Mouse (Mus musculus): ENCODE data around the gene Papss1.

Papss1 gene

DNA sequence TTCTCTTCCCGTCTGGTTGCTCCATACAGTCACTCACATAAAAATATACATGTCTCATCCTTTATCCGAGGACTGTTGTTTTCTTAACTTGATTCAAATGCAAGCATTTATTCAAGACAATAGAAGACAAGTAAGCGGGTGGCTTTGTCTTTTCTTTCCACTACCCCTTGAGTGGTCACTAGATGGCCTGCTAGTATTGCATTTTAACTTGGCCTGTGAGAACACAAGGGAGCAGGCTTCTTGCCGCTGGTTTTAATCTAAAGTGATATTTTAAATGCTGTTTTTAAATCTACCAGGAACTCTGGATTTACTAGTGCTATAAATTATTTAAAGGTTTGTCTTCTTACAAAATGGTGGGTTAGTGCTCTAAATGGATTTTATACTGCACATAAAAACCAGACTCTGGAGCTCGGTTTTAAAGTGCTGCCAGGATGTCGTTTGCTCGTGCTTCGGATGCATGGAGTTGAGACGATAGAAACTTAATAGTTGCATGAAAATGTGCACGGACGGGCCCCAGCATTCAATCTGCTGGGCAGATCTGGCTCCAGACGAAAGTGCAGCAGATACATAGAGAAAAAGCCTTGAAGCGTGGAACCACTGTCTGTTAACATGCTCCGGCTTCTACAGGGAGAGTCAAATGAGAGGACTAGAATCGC, 28.7 kb downstream of the Papss1 start:
- Histone ChIP-seq H3K4me3 (replicated peaks; ENCODE audit: low read length) (no peak overlapping the region), H3K9me3 (ENCODE audit: low read length) (no peaks in the 10 kb centered on the region), H3K27me3 (ENCODE audit: insufficient read depth, low read length) (no peaks in the 10 kb centered on the region), H3K36me3 (ENCODE audit: insufficient read depth, low read length) (0 out of 2 replicates have a peak, but pooled peaks cover 2% of the 10 kb centered on the region), H3K4me1 (replicated peaks; ENCODE audit: low read depth, low read length) (no peaks in the 10 kb centered on the region)
- TF ChIP-seq NANOG (IDR thresholded peaks at IDR 0.05; ENCODE audit: borderline replicate concordance, low read length) (no peak), CTCF (conservative IDR thresholded peaks at IDR 0.05; ENCODE audit: low read length) (no peak), POU5F1 (IDR thresholded peaks at IDR 0.05; ENCODE audit: borderline replicate concordance, low read length) (no peak)

DNA sequence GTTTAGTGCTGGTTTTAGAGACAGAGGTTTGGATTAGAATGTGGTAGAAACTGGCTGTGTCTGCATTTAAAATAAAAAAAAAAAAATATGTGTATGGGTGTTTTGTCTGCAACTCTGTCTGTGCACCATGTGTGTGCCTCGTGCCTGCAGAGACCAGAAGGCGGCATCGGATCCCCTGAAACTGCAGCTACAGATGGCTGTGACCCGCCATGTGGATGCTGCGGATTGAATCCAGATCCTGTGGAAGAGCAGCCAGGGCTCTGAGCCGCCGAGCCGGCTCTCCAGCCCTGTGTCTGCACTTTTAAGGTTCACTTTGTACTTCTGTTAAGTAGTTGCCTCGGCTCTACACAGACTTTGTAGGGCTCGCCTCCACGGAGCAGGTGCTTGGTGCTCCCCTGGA, 29.8 kb downstream of the Papss1 start:
- Histone ChIP-seq H3K27me3 (ENCODE audit: insufficient read depth, low read length) (no peaks in the 10 kb centered on the region), H3K9me3 (ENCODE audit: low read length) (no peaks in the 10 kb centered on the region), H3K4me3 (replicated peaks; ENCODE audit: low read length) (no peak overlapping the region), H3K36me3 (ENCODE audit: insufficient read depth, low read length) (no peaks in the 10 kb centered on the region), H3K4me1 (replicated peaks; ENCODE audit: low read depth, low read length) (no peaks in the 10 kb centered on the region)
- no peak for TF ChIP-seq NANOG (IDR thresholded peaks at IDR 0.05; ENCODE audit: borderline replicate concordance, low read length)
- TF ChIP-seq POU5F1 (IDR thresholded peaks at IDR 0.05; ENCODE audit: borderline replicate concordance, low read length): no peak
- no peak for TF ChIP-seq CTCF (conservative IDR thresholded peaks at IDR 0.05; ENCODE audit: low read length)

DNA sequence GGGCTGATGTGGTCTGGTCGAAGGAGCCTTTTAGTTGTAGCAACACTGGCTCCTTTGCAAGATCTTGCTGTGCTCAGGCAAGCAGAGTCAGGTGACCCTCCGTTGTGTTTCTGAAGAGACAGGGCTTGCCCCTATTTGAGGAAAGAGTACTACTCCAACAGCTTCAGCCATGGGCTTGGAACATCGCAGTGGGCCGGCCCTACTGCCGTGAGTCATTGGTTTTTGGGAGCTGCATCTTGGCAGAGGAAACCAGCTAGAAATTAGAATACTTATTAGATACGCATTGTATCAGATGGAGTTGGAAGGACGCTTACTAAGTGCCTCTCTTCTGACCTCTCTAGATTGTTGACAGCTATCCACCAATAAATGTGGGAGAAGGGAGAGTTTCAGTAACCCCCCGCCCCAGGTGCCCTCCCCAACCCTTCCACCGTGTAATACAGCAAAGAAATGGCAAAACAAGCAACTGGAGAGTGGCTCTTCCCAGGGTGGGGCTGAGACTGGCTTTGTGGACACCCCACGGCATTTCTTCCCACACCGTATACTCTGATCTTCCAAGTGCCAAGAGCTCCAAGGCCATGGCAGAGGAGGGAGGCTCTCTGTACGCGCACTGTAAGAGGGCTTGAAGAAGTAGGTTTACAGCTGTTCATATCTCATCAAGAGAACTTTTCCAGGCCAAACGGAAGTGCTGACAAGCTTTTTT, 31.1 kb downstream of the Papss1 start:
- Histone ChIP-seq H3K9me3 (ENCODE audit: low read length) (no peaks in the 10 kb centered on the region), H3K4me1 (replicated peaks; ENCODE audit: low read depth, low read length) (no peaks in the 10 kb centered on the region), H3K27me3 (ENCODE audit: insufficient read depth, low read length) (no peaks in the 10 kb centered on the region), H3K36me3 (ENCODE audit: insufficient read depth, low read length) (no peaks in the 10 kb centered on the region), H3K4me3 (replicated peaks; ENCODE audit: low read length) (no peak overlapping the region)
- TF ChIP-seq NANOG (IDR thresholded peaks at IDR 0.05; ENCODE audit: borderline replicate concordance, low read length) (no peak), CTCF (conservative IDR thresholded peaks at IDR 0.05; ENCODE audit: low read length) (no peak)

DNA sequence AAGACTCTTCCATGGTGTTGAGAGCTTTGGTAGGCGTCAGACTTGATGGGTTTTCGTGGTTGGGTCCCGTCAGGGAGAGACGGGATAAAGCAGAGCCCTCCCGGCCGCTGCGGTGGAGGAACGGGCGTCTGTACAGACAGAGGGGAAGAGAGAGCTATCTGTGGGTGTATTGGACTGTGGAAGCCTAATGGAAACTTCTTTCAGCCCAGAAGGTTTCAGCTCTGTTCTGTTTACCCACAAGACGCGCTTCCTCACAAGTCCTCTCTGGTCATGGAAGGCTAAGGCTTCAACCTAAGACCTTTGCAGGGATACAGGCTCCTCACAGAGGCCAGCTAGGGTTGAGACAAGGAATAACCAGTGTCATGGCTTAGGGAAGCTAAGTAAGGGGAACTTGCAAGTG, 36.2 kb downstream of the Papss1 start:
- no peak overlapping the region for H3K4me3 ChIP-seq (replicated peaks; ENCODE audit: low read length)
- H3K27me3 ChIP-seq (ENCODE audit: insufficient read depth, low read length): no peaks in the 10 kb centered on the region
- no peaks in the 10 kb centered on the region for H3K36me3 ChIP-seq (ENCODE audit: insufficient read depth, low read length)
- H3K4me1 ChIP-seq (replicated peaks; ENCODE audit: low read depth, low read length): no peaks in the 10 kb centered on the region
- no peaks in the 10 kb centered on the region for H3K9me3 ChIP-seq (ENCODE audit: low read length)
- no peak for TF ChIP-seq NANOG (IDR thresholded peaks at IDR 0.05; ENCODE audit: borderline replicate concordance, low read length)
- no peak for TF ChIP-seq POU5F1 (IDR thresholded peaks at IDR 0.05; ENCODE audit: borderline replicate concordance, low read length)
- TF ChIP-seq CTCF (conservative IDR thresholded peaks at IDR 0.05; ENCODE audit: low read length): no peak

DNA sequence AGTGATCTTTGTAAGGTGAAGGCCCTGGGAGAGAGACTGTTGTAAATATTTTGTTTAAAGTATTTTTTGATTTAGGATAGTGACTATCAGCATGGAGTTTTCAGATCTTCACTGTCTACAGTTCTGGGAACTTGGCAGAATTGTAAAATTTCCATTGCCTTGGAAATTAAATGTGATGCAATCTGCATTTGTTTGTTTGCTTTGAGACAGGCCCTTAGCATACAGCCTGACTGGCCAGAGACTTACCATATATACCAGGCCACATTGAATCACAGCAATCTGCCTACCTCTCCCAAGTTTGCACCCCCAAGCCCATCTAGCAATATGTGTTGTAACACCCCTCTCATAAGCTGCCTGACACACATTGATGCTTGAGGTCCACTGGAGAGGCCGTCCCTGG, 36.8 kb downstream of the Papss1 start:
- Histone ChIP-seq H3K9me3 (ENCODE audit: low read length) (no peaks in the 10 kb centered on the region), H3K4me3 (replicated peaks; ENCODE audit: low read length) (no peak overlapping the region), H3K36me3 (ENCODE audit: insufficient read depth, low read length) (no peaks in the 10 kb centered on the region), H3K4me1 (replicated peaks; ENCODE audit: low read depth, low read length) (no peaks in the 10 kb centered on the region), H3K27me3 (ENCODE audit: insufficient read depth, low read length) (no peaks in the 10 kb centered on the region)
- TF ChIP-seq NANOG (IDR thresholded peaks at IDR 0.05; ENCODE audit: borderline replicate concordance, low read length) (no peak), CTCF (conservative IDR thresholded peaks at IDR 0.05; ENCODE audit: low read length) (no peak)

DNA sequence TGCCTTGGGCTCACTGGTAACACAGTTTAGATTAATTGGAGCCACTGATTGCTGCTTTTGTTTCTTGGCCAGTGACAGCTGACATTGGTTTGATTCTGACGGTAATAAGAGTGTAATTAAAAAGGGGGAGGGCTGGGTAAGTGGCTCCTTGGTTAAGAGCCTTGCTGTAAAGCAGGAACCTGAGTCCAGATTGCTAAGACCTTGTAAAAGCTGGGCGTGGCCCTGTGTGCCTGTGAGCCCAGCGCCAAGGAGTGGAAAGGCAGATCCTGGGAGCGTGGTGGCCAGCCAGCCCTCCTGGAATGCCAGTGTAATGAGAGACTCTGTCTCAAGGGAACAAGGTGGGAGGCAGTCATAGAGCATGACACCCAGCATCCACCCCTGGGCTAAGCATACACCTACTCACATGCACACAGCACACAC, 38.4 kb downstream of the Papss1 start:
- no peaks in the 10 kb centered on the region for H3K4me1 ChIP-seq (replicated peaks; ENCODE audit: low read depth, low read length)
- TF ChIP-seq CTCF (conservative IDR thresholded peaks at IDR 0.05; ENCODE audit: low read length) (no peak), POU5F1 (IDR thresholded peaks at IDR 0.05; ENCODE audit: borderline replicate concordance, low read length) (no peak), NANOG (IDR thresholded peaks at IDR 0.05; ENCODE audit: borderline replicate concordance, low read length) (no peak)

DNA sequence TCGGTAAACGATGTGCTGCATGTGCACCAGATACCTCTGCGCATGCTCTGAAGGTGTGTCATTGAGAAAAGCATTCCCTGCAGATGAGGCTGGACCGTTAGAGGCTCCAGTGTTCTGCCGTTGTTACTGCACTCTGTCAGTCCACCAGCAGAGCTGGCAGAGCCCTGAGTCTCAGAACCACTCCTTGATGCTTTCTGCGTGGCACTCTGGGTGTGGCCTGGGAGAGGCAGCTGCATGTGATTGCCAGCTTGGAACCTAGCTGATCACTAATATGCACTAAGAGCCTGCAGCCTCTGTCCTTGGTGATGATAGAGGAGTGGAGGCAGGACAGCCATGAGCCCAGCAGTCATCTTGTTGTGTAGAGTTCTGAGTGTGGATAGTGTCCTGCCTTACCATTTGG, 43.5 kb downstream of the Papss1 start:
- Histone ChIP-seq H3K4me1 (replicated peaks; ENCODE audit: low read depth, low read length) (no peaks in the 10 kb centered on the region), H3K4me3 (replicated peaks; ENCODE audit: low read length) (no peak overlapping the region), H3K9me3 (ENCODE audit: low read length) (no peaks in the 10 kb centered on the region), H3K36me3 (ENCODE audit: insufficient read depth, low read length) (no peaks in the 10 kb centered on the region), H3K27me3 (ENCODE audit: insufficient read depth, low read length) (no peaks in the 10 kb centered on the region)
- TF ChIP-seq POU5F1 (IDR thresholded peaks at IDR 0.05; ENCODE audit: borderline replicate concordance, low read length) (no peak), CTCF (conservative IDR thresholded peaks at IDR 0.05; ENCODE audit: low read length) (no peak), NANOG (IDR thresholded peaks at IDR 0.05; ENCODE audit: borderline replicate concordance, low read length) (no peak)

More for the DNA sequence above, 38.4 kb downstream of the Papss1 start:
- Histone ChIP-seq H3K9me3 (ENCODE audit: low read length) (no peaks in the 10 kb centered on the region), H3K4me3 (replicated peaks; ENCODE audit: low read length) (no peak overlapping the region), H3K36me3 (ENCODE audit: insufficient read depth, low read length) (no peaks in the 10 kb centered on the region), H3K27me3 (ENCODE audit: insufficient read depth, low read length) (no peaks in the 10 kb centered on the region)

DNA sequence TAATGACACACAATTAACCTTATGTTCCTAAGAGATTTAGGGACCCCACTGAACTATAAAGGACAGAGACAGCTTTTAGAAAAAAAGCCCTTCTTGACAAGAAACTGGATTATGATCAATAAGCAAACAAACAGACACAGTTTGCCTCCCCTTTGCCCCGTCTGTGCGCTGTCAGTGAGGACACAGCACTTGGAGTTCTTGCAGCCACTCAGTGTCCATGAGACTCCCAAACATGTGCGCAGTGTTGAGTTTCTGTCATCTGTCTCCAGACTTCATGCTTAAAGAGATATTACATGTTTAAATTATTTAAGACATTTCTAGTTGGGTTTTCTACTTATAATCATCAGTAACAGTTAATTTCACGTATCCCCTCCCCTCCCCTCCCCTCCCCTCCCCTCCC, 45.1 kb downstream of the Papss1 start:
- H3K4me3 ChIP-seq (replicated peaks; ENCODE audit: low read length): no peak overlapping the region
- no peak for TF ChIP-seq POU5F1 (IDR thresholded peaks at IDR 0.05; ENCODE audit: borderline replicate concordance, low read length)
- TF ChIP-seq CTCF (conservative IDR thresholded peaks at IDR 0.05; ENCODE audit: low read length): no peak
- no peak for TF ChIP-seq NANOG (IDR thresholded peaks at IDR 0.05; ENCODE audit: borderline replicate concordance, low read length)
- H3K4me1 ChIP-seq (replicated peaks; ENCODE audit: low read depth, low read length): no peaks in the 10 kb centered on the region
- H3K27me3 ChIP-seq (ENCODE audit: insufficient read depth, low read length): no peaks in the 10 kb centered on the region
- no peaks in the 10 kb centered on the region for H3K36me3 ChIP-seq (ENCODE audit: insufficient read depth, low read length)
- no peaks in the 10 kb centered on the region for H3K9me3 ChIP-seq (ENCODE audit: low read length)

DNA sequence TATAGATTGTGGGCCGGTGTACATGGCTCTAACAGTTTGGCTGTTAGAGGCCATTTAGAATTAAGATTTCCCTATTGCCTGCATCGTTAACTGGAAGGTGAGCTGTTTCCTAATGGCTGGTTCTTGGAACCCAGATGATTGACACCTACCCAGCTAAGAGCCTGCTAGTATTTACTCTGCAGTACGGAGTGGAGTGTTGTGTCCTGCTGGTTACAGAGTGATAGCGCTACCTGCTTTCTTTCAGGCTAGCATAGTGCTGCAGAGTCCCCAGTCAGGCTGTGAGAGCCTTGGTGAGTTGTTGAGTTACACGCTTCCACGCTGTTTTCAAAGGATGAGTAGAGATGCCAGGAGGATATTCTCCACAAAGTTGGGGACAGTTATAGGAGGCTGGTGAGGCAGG, 46.0 kb downstream of the Papss1 start:
- Histone ChIP-seq H3K9me3 (ENCODE audit: low read length) (no peaks in the 10 kb centered on the region), H3K36me3 (ENCODE audit: insufficient read depth, low read length) (no peaks in the 10 kb centered on the region), H3K4me1 (replicated peaks; ENCODE audit: low read depth, low read length) (no peaks in the 10 kb centered on the region), H3K27me3 (ENCODE audit: insufficient read depth, low read length) (no peaks in the 10 kb centered on the region), H3K4me3 (replicated peaks; ENCODE audit: low read length) (no peak overlapping the region)
- TF ChIP-seq NANOG (IDR thresholded peaks at IDR 0.05; ENCODE audit: borderline replicate concordance, low read length): no peak
- no peak for TF ChIP-seq POU5F1 (IDR thresholded peaks at IDR 0.05; ENCODE audit: borderline replicate concordance, low read length)
- no peak for TF ChIP-seq CTCF (conservative IDR thresholded peaks at IDR 0.05; ENCODE audit: low read length)
